Mouse (Mus musculus) cerebellum, postnatal 25 days (tissue): ENCODE measurements at regions not wholly inside any gene's neighbourhood (a gene's known extent, or its start where the extent isn't known, plus 50 kb on each side); places are given as distances from the start of the nearest gene placed in this dataset.

Experiments
- DNase-seq, 2 experiments: peaks; one replicate each; pipeline ENCODE4 v3.0.0; 2021; ENCODE audit warnings: mixed read lengths in 2 of 2

- no peak for DNase-seq
These were observed 155.7 kb upstream of the Cd180 start for GRCm38 (mm10) chr13:102537424-102538242.

- no peak for DNase-seq
These were observed 152.9 kb upstream of the Cd180 start for GRCm38 (mm10) chr13:102540436-102540835.

- DNase-seq = no peak
These were observed 148.8 kb upstream of the Cd180 start for GRCm38 (mm10) chr13:102544359-102545165.

- DNase-seq = no peak
These were observed 147.3 kb upstream of the Cd180 start for GRCm38 (mm10) chr13:102545845-102546615.

GRCm38 (mm10) chr13:102548252-102548651, 145.1 kb upstream of the Cd180 start:
- DNase-seq = no peak

- DNase-seq = no peak
These were observed 126.3 kb upstream of the Cd180 start for GRCm38 (mm10) chr13:102566846-102567572.

- no peak for DNase-seq
These were observed 123.8 kb upstream of the Cd180 start for GRCm38 (mm10) chr13:102569580-102569979.

GRCm38 (mm10) chr13:102570286-102570685, 123.1 kb upstream of the Cd180 start:
- DNase-seq = no peak

- DNase-seq = peak in 1 of 2 experiments; percentile 33
These were observed 120.0 kb upstream of the Cd180 start for GRCm38 (mm10) chr13:102573286-102573921.

GRCm38 (mm10) chr13:102576871-102577662, 116.3 kb upstream of the Cd180 start:
- DNase-seq = no peak

- DNase-seq = no peak
These were observed 114.5 kb upstream of the Cd180 start for GRCm38 (mm10) chr13:102578811-102579210.

GRCm38 (mm10) chr13:102579638-102580037, 113.7 kb upstream of the Cd180 start:
- DNase-seq = no peak

- DNase-seq = no peak
These were observed 109.2 kb upstream of the Cd180 start for GRCm38 (mm10) chr13:102583984-102584645.

GRCm38 (mm10) chr13:102586215-102586614, 107.1 kb upstream of the Cd180 start:
- DNase-seq = no peak

- DNase-seq = no peak
These were observed 103.5 kb upstream of the Cd180 start for GRCm38 (mm10) chr13:102589680-102590435.

- DNase-seq = no peak
These were observed 101.4 kb upstream of the Cd180 start for GRCm38 (mm10) chr13:102591803-102592537.

- DNase-seq = peak in 1 of 2 experiments; percentile 51
These were observed 99.8 kb upstream of the Cd180 start for GRCm38 (mm10) chr13:102593405-102594200.

- no peak for DNase-seq
These were observed 99.2 kb upstream of the Cd180 start for GRCm38 (mm10) chr13:102594201-102594600.
